Mouse (Mus musculus) cerebellum, postnatal 36 days (tissue): ENCODE measurements around the gene Dynlrb1.
A peak's percentile ranks its signal among the peaks of the same experiment; 100 is the strongest.

ENCODE experiments used
- DNase-seq, 2 experiments: peaks; one replicate each; pipeline ENCODE4 v3.0.0; 2021 to 2022; ENCODE audit warnings: mixed read lengths in 2 of 2

The Dynlrb1 gene

GRCm38 (mm10) chr2:155283793-155284192 lies 47.5 kb downstream of the Dynlrb1 start:
- peak in 1 of 2 experiments; percentile 16 for DNase-seq

GRCm38 (mm10) chr2:155284647-155285046 lies 48.3 kb downstream of the Dynlrb1 start:
- no peak for DNase-seq

GRCm38 (mm10) chr2:155285744-155286143 lies 49.4 kb downstream of the Dynlrb1 start:
- DNase-seq: no peak

- DNase-seq: no peak
Measured at GRCm38 (mm10) chr2:155287456-155288250, 51.3 kb downstream of the Dynlrb1 start.

GRCm38 (mm10) chr2:155290066-155290465 lies 53.7 kb downstream of the Dynlrb1 start:
- DNase-seq: no peak

GRCm38 (mm10) chr2:155293382-155293781 lies 57.0 kb downstream of the Dynlrb1 start:
- DNase-seq: peak; percentile 39 to 57

GRCm38 (mm10) chr2:155293946-155294345 lies 57.6 kb downstream of the Dynlrb1 start:
- no peak for DNase-seq

- no peak for DNase-seq
Measured at GRCm38 (mm10) chr2:155295453-155295852, 59.1 kb downstream of the Dynlrb1 start.

GRCm38 (mm10) chr2:155299563-155299962 lies 63.2 kb downstream of the Dynlrb1 start:
- DNase-seq: no peak
